Mouse (Mus musculus) c-Kit-positive CD71-negative TER-119-negative erythroid progenitor cells, embryonic 14.5 days (primary cell): Measurements from ENCODE around the gene Gm28230.

Experiments used
- DNase-seq: peaks from one replicate; pipeline ENCODE4 v3.0.0-alpha.2; 2013; ENCODE audit warnings: low read depth

Gm28230 gene

GRCm38 (mm10) chr2:74763976-74764375 lies 37.4 kb downstream of the Gm28230 start:
- no peak for DNase-seq

- no peak for DNase-seq
These were observed 47.8 kb downstream of the Gm28230 start for GRCm38 (mm10) chr2:74774359-74774758.

- DNase-seq, result no peak
These were observed 51.2 kb downstream of the Gm28230 start for GRCm38 (mm10) chr2:74777536-74778275.

GRCm38 (mm10) chr2:74781386-74781785 lies 54.9 kb downstream of the Gm28230 start:
- no peak for DNase-seq

GRCm38 (mm10) chr2:74795531-74795930 lies 69.0 kb downstream of the Gm28230 start:
- no peak for DNase-seq
